Mouse (Mus musculus) erythroblast, embryonic 14.5 days (primary cell): ENCODE data around the gene Anxa11. TPM values are rescaled to one million over a fixed set of nuclear protein-coding genes. Genes with fewer than 3 reads are reported as not detected.
"Not testable (repeated sequence)": the region's sequence is repeated elsewhere in the genome, so short reads cannot be mapped to it uniquely, and the experiment has no call there.

Source experiments
- H3K27me3 ChIP-seq: 2 replicates; pipeline ENCODE4 v1.6.1; 2012; ENCODE audit warnings: inconsistent platforms; ENCODE audit not compliant: control insufficient read depth
- H3K36me3 ChIP-seq: 2 replicates; pipeline ENCODE4 v1.6.1; 2012; ENCODE audit warnings: mild to moderate bottlenecking, inconsistent platforms; ENCODE audit not compliant: control insufficient read depth
- H3K4me1 ChIP-seq: 2 replicates; pipeline ENCODE4 v1.6.1; 2012; ENCODE audit warnings: inconsistent platforms; ENCODE audit not compliant: control insufficient read depth
- H3K4me3 ChIP-seq: replicated peaks from 2 replicates; pipeline ENCODE3; 2012; ENCODE audit warnings: moderate library complexity, mild to moderate bottlenecking, inconsistent platforms
- H3K9me3 ChIP-seq: 2 replicates; pipeline ENCODE4 v1.6.1; 2012; ENCODE audit warnings: low read length, inconsistent platforms, mixed read lengths; ENCODE audit not compliant: control insufficient read depth
- GATA1 ChIP-seq: IDR thresholded peaks from 2 replicates; pipeline ENCODE4 v1.6.1; 2012; ENCODE audit warnings: low read length, inconsistent platforms, mixed read lengths
- TAL1 ChIP-seq: IDR thresholded peaks from 3 replicates; pipeline ENCODE4 v1.6.1; 2012; ENCODE audit warnings: low read length, inconsistent platforms, mixed read lengths
- polyA plus RNA-seq: library from polyadenylated mRNA; stranded (reverse); fragments of >175 nt; gene quantifications from 2 replicates; pipeline ENCODE4 v1.2.3, GENCODE M21; 2012

Anxa11 gene
- polyA plus RNA-seq, 1 experiment: 0.42 TPM

GRCm38 (mm10) chr14:25838411-25838810 lies 3.5 kb upstream of the Anxa11 start:
- peaks cover 15% of the 10 kb centered on the region for H3K4me1 ChIP-seq
- peaks cover 18% of the 10 kb centered on the region for H3K27me3 ChIP-seq
- TF ChIP-seq TAL1: no peak
- no peak for TF ChIP-seq GATA1
- H3K9me3 ChIP-seq: no peaks in the 10 kb centered on the region
- no peaks in the 10 kb centered on the region for H3K36me3 ChIP-seq
- H3K4me3 ChIP-seq: no peak overlapping the region

DNA sequence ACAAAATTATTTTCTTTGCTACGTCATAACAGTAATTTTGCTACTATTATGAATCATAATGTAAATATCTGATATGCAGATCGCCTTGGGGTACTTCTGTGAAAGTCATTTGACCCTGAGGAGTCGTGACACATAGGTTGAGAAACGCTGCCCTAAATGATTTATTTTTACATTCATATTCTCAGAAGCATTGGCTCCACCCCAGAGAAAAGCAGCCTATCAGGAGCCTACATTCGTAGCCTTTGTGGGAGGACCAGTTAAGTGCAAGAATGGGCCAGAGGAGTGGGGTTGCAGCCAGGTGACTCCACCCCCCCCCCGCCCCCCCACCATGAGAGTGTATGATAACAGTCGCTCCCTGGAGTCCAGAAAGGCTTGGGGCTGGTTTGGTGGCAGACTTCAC lies 2.2 kb upstream of the Anxa11 start:
- no peaks in the 10 kb centered on the region for H3K9me3 ChIP-seq
- TF ChIP-seq GATA1 (no peak), TAL1 (no peak)
- no peak overlapping the region for H3K4me3 ChIP-seq
- H3K36me3 ChIP-seq: no peaks in the 10 kb centered on the region
- peaks cover 18% of the 10 kb centered on the region for H3K27me3 ChIP-seq
- H3K4me1 ChIP-seq: peaks cover 15% of the 10 kb centered on the region

DNA sequence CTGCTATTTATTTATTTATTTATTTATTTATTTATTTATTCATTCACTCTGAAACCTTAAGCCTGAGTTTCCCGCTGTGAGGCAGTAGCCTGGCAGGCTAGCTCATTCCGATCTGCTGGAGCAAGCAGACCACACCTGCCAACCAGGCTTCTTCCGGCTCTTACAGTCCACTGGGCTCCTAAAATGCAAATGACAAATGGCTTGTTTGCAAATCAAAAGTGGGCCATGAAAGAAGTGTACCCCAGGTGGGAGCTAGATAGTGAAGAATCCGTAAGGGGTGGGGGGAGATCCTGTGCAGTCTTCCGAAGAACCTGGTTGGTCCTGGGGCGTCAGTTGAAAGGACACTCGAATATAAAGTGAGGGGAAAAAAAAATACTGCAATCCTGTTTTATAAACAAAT lies 995 bp upstream of the Anxa11 start:
- TF ChIP-seq TAL1 (no peak), GATA1 (no peak)
- Histone ChIP-seq H3K36me3 (no peaks in the 10 kb centered on the region), H3K4me1 (peaks cover 15% of the 10 kb centered on the region), H3K9me3 (no peaks in the 10 kb centered on the region), H3K4me3 (no peak overlapping the region), H3K27me3 (peaks cover 18% of the 10 kb centered on the region)

- peaks cover 18% of the 10 kb centered on the region for H3K27me3 ChIP-seq
- H3K4me1 ChIP-seq: peaks cover 15% of the 10 kb centered on the region
- no peak for TF ChIP-seq TAL1
- no peak for TF ChIP-seq GATA1
- H3K4me3 ChIP-seq: peak overlapping the region; percentile 67
- H3K9me3 ChIP-seq: no peaks in the 10 kb centered on the region
- no peaks in the 10 kb centered on the region for H3K36me3 ChIP-seq
Measured at GRCm38 (mm10) chr14:25841579-25841978, 377 bp upstream of the Anxa11 start.

DNA sequence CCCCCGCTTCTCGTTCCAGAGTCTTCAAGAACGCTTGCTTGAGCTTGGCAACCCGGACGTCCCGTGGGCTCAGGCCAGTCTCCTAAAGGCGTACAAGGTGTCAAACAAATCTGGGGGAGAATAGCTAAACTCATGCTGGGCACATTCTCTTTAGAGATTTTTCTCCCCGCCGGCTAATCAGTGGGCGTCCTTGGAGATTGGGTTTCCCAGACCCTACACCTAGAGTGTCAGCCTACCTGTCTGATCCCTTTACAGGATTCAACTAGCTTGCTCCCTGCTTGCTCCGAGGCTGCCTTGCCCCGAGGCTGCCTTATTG lies 690 bp downstream of the Anxa11 start:
- TF ChIP-seq TAL1: no peak
- H3K27me3 ChIP-seq: peaks cover 18% of the 10 kb centered on the region
- H3K4me3 ChIP-seq: peak overlapping the region; percentile 67
- H3K9me3 ChIP-seq: no peaks in the 10 kb centered on the region
- H3K36me3 ChIP-seq: no peaks in the 10 kb centered on the region
- H3K4me1 ChIP-seq: peaks cover 15% of the 10 kb centered on the region

- peaks cover 15% of the 10 kb centered on the region for H3K4me1 ChIP-seq
- H3K36me3 ChIP-seq: no peaks in the 10 kb centered on the region
- TF ChIP-seq GATA1 (no peak), TAL1 (no peak)
- peaks cover 18% of the 10 kb centered on the region for H3K27me3 ChIP-seq
- H3K9me3 ChIP-seq: no peaks in the 10 kb centered on the region
- no peak overlapping the region for H3K4me3 ChIP-seq
Measured at GRCm38 (mm10) chr14:25844372-25844771, 2.4 kb downstream of the Anxa11 start.

DNA sequence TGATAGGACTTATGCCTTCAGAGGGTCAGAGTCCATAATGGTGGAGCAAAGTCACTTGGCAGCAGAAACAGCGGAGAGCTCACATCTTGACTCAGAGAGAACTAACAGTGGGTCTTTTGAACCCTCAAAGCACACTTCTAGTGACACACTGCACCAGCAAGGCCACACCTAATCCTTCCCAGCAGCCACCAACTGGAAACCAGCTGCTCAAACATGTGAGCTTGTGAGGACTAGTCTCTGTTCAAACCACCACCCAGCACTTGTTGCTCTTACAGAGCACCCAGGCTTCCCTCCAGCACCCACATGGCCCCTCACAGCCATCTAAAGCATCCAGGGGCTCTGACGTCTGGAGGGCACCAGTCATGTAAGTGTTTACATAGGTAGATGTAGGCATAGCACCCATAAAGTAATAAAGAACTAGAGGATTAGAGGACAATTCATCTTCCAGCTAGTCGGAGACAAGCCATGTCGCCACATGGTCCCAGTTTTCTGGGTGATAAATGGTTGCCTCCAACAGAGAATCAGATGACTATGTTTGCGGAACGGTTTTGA lies 4.0 kb downstream of the Anxa11 start:
- Histone ChIP-seq H3K27me3 (peaks cover 18% of the 10 kb centered on the region), H3K9me3 (no peaks in the 10 kb centered on the region), H3K4me1 (peaks cover 15% of the 10 kb centered on the region), H3K36me3 (no peaks in the 10 kb centered on the region), H3K4me3 (no peak overlapping the region)
- TF ChIP-seq GATA1 (no peak), TAL1 (no peak)

- Histone ChIP-seq H3K27me3 (peaks cover 17% of the 10 kb centered on the region), H3K4me3 (no peak overlapping the region), H3K36me3 (no peaks in the 10 kb centered on the region), H3K9me3 (no peaks in the 10 kb centered on the region), H3K4me1 (peaks cover 15% of the 10 kb centered on the region)
- no peak for TF ChIP-seq TAL1
- no peak for TF ChIP-seq GATA1
Measured at GRCm38 (mm10) chr14:25846516-25846915, 4.6 kb downstream of the Anxa11 start.

DNA sequence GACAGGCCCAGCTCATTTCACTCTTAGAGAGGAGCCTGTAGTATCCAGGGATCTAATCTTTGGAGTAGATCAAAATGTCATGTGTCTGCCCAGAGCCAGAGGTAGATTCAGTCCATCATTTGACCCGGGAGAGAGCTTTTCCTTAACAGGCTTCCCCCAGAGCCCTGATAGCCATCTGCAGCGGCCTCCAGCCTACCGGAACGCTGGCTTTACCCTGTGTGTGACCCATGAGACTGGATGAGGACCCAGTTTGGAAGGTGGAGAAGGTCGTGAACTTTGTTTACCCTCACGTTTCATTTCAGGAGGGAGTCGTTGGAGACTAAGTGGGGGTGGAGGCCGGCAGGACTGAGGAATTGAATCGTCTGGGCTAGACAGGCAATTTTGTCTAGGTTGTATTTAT lies 5.7 kb downstream of the Anxa11 start:
- H3K27me3 ChIP-seq: peaks cover 6% of the 10 kb centered on the region
- no peak overlapping the region for H3K4me3 ChIP-seq
- H3K36me3 ChIP-seq: no peaks in the 10 kb centered on the region
- peaks cover 3% of the 10 kb centered on the region for H3K4me1 ChIP-seq
- TF ChIP-seq TAL1 (no peak), GATA1 (no peak)
- H3K9me3 ChIP-seq: no peaks in the 10 kb centered on the region

DNA sequence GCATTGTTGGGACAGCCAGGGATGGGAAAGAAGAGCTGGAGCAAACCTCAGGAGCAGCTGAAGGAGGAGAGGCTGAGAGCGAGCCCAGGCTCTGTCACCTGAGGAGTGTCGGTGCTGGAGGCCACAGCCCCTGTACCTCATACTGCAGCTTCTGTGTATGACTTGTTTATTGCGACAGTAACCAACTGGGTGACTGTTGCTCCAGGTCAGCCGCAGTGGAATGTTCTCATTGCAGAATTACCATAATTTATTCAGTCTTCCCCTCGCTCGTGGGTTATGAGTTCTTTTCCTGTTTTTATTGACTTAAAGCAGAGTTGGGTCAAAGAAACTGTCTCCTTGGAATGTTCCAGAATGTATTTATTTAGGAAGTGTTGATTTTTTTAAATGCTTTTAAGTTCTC lies 6.3 kb downstream of the Anxa11 start:
- Histone ChIP-seq H3K27me3 (no peaks in the 10 kb centered on the region), H3K4me1 (no peaks in the 10 kb centered on the region), H3K36me3 (no peaks in the 10 kb centered on the region), H3K4me3 (no peak overlapping the region), H3K9me3 (no peaks in the 10 kb centered on the region)
- TF ChIP-seq TAL1 (no peak), GATA1 (no peak)

DNA sequence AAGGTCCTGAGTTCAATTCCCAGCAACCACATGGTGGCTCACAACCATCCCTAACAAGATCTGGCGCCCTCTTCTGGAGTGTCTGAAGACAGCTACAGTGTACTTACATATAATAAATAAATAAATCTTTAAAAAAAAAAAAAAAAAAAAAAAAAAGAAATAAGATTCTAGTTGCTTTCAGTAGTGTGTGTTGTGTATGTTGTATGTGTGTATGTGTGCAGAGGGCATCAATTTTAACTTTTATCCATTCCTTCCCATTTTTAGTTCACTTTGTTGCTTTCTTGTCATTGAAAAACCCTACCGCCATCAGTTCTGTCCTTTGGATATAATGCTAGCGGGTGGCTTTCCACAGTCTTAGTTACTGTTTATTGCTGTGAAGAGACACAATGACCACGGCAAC lies 6.8 kb downstream of the Anxa11 start:
- H3K4me1 ChIP-seq: not testable (repeated sequence)

More for the DNA sequence above, 6.8 kb downstream of the Anxa11 start:
- H3K4me3 ChIP-seq, H3K36me3 ChIP-seq, H3K27me3 ChIP-seq, H3K9me3 ChIP-seq: not testable (repeated sequence)
